Mouse (Mus musculus): ENCODE results near the gene Fgfbp3.
"Not testable (repeated sequence)": the region's sequence is repeated elsewhere in the genome, so short reads cannot be mapped to it uniquely, and the experiment has no call there.

Fgfbp3 gene

GRCm38 (mm10) chr19:36910424-36911045 lies 8.9 kb downstream of the Fgfbp3 start:
- DNase-seq (ENCODE audit: low read depth, low spot score), result no peak

DNA sequence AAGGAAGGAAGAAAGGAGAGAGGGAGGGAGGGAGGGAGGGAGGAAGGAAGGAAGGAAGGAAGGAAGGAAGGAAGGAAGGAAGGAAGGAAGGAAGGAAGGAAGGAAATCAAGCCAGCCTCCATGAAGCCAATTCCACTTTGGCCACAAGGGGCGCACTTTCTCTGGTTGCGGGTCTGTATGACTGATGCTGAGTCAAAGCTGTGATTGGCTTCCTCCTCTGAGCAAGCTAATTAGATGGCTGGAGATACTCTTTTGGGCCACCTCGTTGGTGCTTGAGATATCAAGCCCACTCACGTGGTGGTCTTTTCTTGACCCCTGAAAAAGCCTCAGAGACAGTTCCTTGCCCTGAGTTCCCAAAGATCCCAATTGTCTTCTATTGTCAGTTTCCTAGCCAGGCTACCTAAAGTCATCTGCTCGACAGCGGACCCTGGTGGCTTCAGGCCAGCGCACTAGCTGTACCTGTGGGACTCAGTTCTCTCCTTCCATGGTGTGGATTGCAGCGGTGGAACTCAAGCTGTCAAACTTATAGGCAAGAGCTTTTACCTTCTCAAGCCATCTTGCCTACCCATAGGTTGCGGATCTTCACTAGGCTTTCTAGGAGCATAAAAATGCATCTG lies 9.6 kb downstream of the Fgfbp3 start:
- no peak for DNase-seq (ENCODE audit: low read depth, low spot score)

- no peak for DNase-seq (ENCODE audit: low read depth, low spot score)
Measured at GRCm38 (mm10) chr19:36909150-36909549, 10.3 kb downstream of the Fgfbp3 start.

- no peak for DNase-seq (ENCODE audit: low read depth, low spot score)
Measured at GRCm38 (mm10) chr19:36904211-36905007, 15.0 kb downstream of the Fgfbp3 start.

DNA sequence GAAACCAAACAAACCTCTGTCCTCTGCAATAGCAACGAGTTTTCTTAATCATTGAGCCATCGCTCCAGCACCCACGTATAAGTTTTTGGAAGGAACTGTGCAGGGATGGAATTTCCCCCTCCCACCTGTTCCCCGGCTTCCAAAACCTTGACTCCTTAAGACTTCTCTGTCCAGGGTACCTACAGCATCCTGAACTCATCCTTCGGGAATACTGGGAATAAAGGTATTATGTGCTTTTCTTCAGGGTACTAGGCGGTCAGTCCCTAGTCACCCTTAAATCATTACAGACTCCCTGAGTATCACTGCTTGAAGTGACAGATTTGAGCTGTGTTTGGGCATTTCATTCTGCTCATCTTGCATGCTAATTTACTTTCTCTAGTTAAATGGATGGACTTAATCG lies 16.0 kb downstream of the Fgfbp3 start:
- DNase-seq (ENCODE audit: low read depth, low spot score), result no peak

GRCm38 (mm10) chr19:36897778-36898177 lies 21.6 kb downstream of the Fgfbp3 start:
- DNase-seq (ENCODE audit: low read depth, low spot score), result no peak

- DNase-seq (ENCODE audit: low read depth, low spot score), result no peak
Measured at GRCm38 (mm10) chr19:36896791-36897569, 22.4 kb downstream of the Fgfbp3 start.

DNA sequence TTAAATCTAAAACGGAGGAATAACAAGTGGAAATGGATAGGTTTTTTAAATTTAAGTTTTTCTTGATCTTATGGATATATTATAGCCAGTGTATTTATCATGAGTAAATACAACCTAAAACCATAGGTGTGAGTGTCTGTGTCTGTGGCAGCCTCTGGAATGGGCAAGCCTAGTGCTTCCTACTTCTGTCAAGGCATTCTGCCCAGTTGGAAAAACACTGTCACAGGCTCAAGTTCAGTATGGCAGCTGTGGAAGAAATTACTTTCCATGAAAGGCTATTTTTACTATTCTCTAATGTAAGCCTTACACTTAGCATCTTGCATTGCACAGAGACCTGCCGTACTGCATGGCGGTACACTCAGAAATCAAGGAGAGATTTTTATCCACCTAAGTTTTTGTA lies 27.7 kb downstream of the Fgfbp3 start:
- no peak for DNase-seq (ENCODE audit: low read depth, low spot score)

- DNase-seq (ENCODE audit: low read depth, low spot score), result no peak
Measured at GRCm38 (mm10) chr19:36887706-36888105, 31.7 kb downstream of the Fgfbp3 start.

- DNase-seq (ENCODE audit: low read depth, low spot score), result no peak
Measured at GRCm38 (mm10) chr19:36886316-36886715, 33.1 kb downstream of the Fgfbp3 start.

DNA sequence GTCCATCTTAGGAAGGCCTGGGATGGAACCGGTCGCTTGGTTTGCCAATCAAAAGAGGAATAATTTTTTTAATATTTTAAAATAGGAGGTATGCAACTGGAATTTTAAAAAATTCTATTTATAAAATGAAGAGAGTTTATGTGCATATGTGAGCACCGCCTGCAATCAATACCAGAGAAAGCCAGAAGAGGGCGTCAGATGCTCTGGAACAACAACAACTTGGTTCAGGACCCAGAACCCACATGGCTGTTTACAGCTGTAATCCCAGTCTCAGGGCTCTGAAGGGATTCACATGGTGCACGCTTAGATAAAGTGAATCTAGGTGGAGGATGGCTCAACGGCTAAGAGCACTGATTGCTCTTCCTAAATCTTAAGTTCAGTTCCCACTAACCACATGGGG lies 36.3 kb downstream of the Fgfbp3 start:
- no peak for DNase-seq (ENCODE audit: low read depth, low spot score)

DNA sequence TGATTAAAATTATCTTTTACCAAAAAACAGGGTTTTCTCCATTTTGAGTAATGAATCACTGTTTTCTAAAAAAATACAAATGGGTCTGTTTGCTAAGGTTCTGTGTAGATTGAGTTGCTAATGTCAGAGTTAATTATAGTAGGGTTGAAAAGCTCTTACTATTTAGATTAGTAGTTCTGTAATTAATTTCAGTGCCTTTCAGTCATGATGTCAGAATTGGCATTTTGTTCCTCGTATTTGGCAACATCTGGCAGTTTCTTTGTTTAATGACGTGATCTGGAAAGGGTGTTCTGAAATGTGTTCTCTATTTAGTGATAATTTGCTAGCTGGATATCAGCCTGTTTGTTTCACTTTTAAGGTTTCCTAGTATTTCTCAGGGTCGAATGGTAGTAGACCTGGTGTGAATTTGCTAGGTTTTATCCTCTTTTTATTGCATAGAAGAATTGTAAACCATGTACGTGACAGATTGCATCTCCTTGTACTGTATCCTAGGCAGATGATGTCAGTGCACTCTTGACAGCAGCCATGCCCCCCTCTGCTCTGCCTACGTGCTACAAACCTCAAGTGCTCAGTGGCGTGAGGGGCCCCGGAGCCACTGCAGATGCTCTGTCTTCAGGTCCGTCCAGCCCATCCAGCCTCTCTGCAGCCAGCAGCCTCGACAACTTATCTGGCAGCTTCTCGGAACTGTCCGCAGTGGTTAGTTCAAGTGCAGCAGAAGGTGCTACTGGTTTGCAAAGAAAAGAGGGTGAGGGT lies 40.5 kb downstream of the Fgfbp3 start:
- DNase-seq (ENCODE audit: low read depth, low spot score), result no peak

- no peak for DNase-seq (ENCODE audit: low read depth, low spot score)
Measured at GRCm38 (mm10) chr19:36877329-36877728, 42.1 kb downstream of the Fgfbp3 start.

GRCm38 (mm10) chr19:36874651-36875050 lies 44.8 kb downstream of the Fgfbp3 start:
- no peak for DNase-seq (ENCODE audit: low read depth, low spot score)

DNA sequence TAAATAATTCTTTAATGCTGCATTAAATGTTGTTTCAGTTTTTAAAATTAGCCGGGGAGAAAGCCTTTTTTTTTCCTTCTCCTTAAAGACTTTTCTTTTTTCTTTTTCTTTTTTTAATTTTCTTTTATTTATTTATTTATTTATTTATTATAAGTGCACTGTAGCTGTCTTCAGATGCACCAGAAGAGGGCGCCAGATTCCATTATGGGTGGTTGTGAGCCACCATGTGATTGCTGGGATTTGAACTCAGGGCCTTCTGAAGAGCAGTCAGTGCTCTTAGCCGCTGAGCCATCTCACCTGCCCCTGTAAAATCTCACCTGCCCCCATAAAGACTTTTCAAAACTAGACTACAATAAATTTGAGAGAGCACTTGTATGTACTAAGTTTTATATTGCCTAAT lies 50.7 kb downstream of the Fgfbp3 start:
- not testable (repeated sequence) for DNase-seq (ENCODE audit: low read depth, low spot score)
